Mouse (Mus musculus) E14TG2a.4 (cell line): ENCODE results near the gene Gm15217.

ENCODE experiments used
- H3K27me3 ChIP-seq: 2 replicates; pipeline ENCODE4 v1.6.1; 2014; ENCODE audit warnings: low read length, control low read depth; ENCODE audit not compliant: insufficient read depth
- H3K36me3 ChIP-seq: 2 replicates; pipeline ENCODE4 v1.6.1; 2014; ENCODE audit warnings: low read length, control low read depth; ENCODE audit not compliant: insufficient read depth
- H3K4me1 ChIP-seq: replicated peaks from 2 replicates; pipeline ENCODE4 v1.6.1; 2014; ENCODE audit warnings: low read depth, low read length, control low read depth
- H3K4me3 ChIP-seq: replicated peaks from 2 replicates; pipeline ENCODE4 v1.5.1; 2014; ENCODE audit warnings: mild to moderate bottlenecking, low read length
- H3K9me3 ChIP-seq: 2 replicates; pipeline ENCODE4 v1.6.1; 2014; ENCODE audit warnings: low read length, control low read depth
- CTCF ChIP-seq: conservative IDR thresholded peaks from 2 replicates; pipeline ENCODE4 v1.5.1; 2014; ENCODE audit warnings: low read length
- NANOG ChIP-seq: IDR thresholded peaks from 2 replicates; pipeline ENCODE4 v1.6.1; 2014; ENCODE audit warnings: borderline replicate concordance, low read length, mixed read lengths
- POU5F1 ChIP-seq: IDR thresholded peaks from 2 replicates; pipeline ENCODE4 v1.6.1; 2014; ENCODE audit warnings: low read length, borderline replicate concordance

Gene Gm15217

DNA sequence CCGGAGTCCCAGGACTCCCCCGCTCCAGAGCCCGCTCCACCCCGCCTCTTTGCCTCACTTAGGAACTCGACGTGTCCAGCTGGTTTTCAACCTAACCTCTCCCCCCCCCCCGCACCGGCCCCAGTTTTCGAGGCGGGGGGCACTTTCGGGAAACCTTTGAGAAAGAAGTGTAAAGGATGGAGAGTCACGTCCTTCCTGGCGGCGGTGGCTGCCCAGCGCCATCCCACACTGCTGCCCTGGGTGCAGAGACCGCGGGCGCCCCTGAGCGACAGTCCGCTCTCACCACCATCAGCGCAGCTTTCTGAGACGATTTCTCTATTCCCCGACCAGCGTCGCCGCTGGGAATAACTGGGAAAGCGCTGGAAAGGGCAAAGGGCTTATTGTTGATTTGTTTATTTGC lies 9.4 kb downstream of the Gm15217 start:
- Histone ChIP-seq H3K27me3 (peaks cover 17% of the 10 kb centered on the region), H3K9me3 (no peaks in the 10 kb centered on the region), H3K36me3 (peaks cover 17% of the 10 kb centered on the region), H3K4me3 (peak overlapping the region; percentile 82), H3K4me1 (peaks cover 83% of the 10 kb centered on the region)
- TF ChIP-seq POU5F1: no peak
- TF ChIP-seq CTCF: no peak
- TF ChIP-seq NANOG: no peak

GRCm38 (mm10) chr14:46389438-46390248 lies 10.4 kb downstream of the Gm15217 start:
- H3K9me3 ChIP-seq: no peaks in the 10 kb centered on the region
- H3K4me3 ChIP-seq: peak overlapping the region; percentile 82
- H3K36me3 ChIP-seq: peaks cover 7% of the 10 kb centered on the region
- H3K27me3 ChIP-seq: peaks cover 17% of the 10 kb centered on the region
- TF ChIP-seq CTCF (no peak), POU5F1 (no peak), NANOG (no peak)
- peaks cover 81% of the 10 kb centered on the region for H3K4me1 ChIP-seq

DNA sequence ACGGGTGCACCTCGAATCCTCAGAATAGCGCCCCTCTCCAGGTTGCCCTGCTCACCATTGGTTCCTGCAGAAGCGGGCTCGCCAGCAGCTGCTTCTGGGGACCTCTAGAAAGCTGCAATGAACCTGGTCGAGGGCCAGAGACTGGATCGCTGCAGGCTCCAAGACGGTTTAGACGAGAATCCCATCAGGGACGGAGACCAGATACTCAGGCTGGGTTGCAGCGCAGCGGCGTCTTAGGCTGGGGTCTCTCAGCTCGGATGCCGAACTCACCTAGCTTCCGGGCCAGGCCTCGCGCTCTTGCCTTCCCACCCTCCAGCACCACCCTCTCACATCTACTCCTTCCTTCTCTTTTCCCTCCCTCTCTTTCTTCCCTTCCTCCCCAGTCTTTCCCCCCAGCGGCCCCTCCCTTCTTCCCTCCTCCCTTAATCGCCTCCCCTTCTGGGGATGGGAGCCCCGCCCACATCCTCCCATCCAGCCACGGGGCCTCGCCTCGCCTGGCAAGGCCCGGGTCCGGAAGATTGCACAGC lies 11.1 kb downstream of the Gm15217 start, which contains the start of gene Bmp4:
Bmp4 (minus strand) TSS at position 421 of the 527 bp plus-strand sequence.
- Histone ChIP-seq H3K9me3 (no peaks in the 10 kb centered on the region), H3K4me3 (peak within 1 kb of the TSS; percentile 82), H3K27me3 (peaks cover 17% of the 10 kb centered on the region), H3K4me1 (peaks cover 75% of the 10 kb centered on the region), H3K36me3 (peaks cover under 1% of the 10 kb centered on the region; the same call in 1 of the 2 replicates)
- no peak for TF ChIP-seq POU5F1
- no peak for TF ChIP-seq NANOG
- TF ChIP-seq CTCF: no peak

- TF ChIP-seq NANOG: peak; percentile 48; the same call in 1 of the 2 replicates
- no peak for TF ChIP-seq POU5F1
- H3K4me1 ChIP-seq: peaks cover 70% of the 10 kb centered on the region
- H3K36me3 ChIP-seq: no peaks in the 10 kb centered on the region
- H3K27me3 ChIP-seq: peaks cover 17% of the 10 kb centered on the region
- H3K9me3 ChIP-seq: no peaks in the 10 kb centered on the region
- H3K4me3 ChIP-seq: peak overlapping the region; percentile 82
Observed at GRCm38 (mm10) chr14:46391621-46392170, 12.5 kb downstream of the Gm15217 start.

DNA sequence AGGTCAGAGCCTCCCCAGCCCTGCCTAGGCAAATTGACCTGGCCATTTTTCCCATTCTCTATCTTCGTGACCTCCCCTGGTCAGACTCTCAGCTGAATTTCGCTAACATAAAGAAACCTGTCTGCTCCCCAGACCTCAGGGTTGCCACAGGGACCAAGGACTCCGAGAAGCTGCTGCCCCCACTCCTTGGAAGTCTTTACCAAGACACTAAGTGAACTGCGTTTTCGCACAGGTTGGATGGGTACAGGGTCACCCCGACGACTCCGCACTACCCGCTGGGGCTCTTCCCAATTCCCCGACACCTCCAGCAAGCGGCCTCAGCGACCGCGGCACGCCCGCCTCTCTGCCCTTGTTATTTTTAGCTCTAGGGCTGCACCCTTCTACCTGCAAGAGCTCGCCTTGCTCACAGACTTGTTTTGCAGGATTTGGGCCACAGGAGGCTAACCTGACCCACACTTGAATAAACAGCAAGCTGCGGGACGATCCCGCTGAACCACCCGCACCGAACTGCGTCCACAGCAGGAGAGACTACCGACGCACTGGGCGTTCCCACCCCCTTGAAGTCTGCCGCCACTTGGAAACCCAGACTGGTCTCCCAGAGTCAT lies 19.0 kb downstream of the Gm15217 start:
- no peaks in the 10 kb centered on the region for H3K36me3 ChIP-seq
- no peaks in the 10 kb centered on the region for H3K9me3 ChIP-seq
- peaks cover 23% of the 10 kb centered on the region for H3K27me3 ChIP-seq
- no peak for TF ChIP-seq CTCF
- H3K4me3 ChIP-seq: peak overlapping the region; percentile 71
- peaks cover 54% of the 10 kb centered on the region for H3K4me1 ChIP-seq

DNA sequence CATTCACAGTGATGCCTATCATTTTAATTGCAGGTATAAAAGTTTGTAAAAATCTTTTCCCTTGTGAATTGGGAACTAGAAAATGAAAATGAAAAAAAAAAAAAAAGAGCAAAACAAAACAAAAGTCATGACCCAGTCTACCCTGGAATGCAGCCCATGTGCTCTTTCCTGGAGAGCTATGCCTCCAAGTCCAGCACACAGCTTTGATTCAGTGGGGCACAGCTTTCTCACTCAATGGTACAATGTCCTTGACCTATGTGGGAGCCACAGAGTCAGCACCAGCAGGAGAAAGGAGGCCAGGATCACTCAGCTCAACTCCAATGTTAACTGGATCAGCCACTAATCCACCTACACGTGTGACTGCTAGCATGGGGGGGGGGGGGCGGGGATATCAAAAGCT lies 20.7 kb downstream of the Gm15217 start:
- Histone ChIP-seq H3K36me3 (no peaks in the 10 kb centered on the region), H3K4me3 (no peak overlapping the region), H3K27me3 (peaks cover 23% of the 10 kb centered on the region), H3K4me1 (peaks cover 41% of the 10 kb centered on the region), H3K9me3 (no peaks in the 10 kb centered on the region)
- no peak for TF ChIP-seq NANOG
- TF ChIP-seq POU5F1: no peak
- TF ChIP-seq CTCF: no peak

- Histone ChIP-seq H3K4me3 (no peak overlapping the region), H3K4me1 (peaks cover 46% of the 10 kb centered on the region), H3K27me3 (no peaks in the 10 kb centered on the region), H3K9me3 (no peaks in the 10 kb centered on the region), H3K36me3 (no peaks in the 10 kb centered on the region)
- TF ChIP-seq POU5F1 (no peak), CTCF (no peak), NANOG (no peak)
Observed at GRCm38 (mm10) chr14:46408319-46408718, 29.1 kb downstream of the Gm15217 start.

DNA sequence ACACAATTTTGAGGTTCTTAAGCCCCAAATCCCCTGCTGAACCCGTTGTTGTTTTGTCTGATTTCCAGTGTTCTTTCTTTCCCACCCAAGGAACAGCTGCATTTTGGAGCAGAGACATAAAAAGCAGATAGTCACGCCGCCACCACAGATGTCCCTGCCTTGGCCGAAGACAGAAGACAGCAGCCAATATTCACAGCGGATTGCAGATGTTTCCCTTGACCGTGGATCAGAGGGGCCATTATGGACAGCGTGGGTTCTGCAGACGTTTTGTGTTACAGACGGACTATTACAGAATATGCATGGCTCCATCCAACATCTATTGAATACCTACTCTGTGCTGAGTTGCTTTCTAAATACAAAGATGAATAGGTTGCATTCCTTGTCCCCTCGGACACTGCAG lies 29.8 kb downstream of the Gm15217 start:
- TF ChIP-seq NANOG: no peak
- Histone ChIP-seq H3K4me3 (no peak overlapping the region), H3K27me3 (no peaks in the 10 kb centered on the region), H3K4me1 (peaks cover 53% of the 10 kb centered on the region), H3K9me3 (no peaks in the 10 kb centered on the region), H3K36me3 (no peaks in the 10 kb centered on the region)
